Mouse (Mus musculus) small intestine, adult 2 months (tissue): ENCODE data around the gene Eps15l1. TPM values are rescaled to one million over a fixed set of nuclear protein-coding genes. Genes with fewer than 3 reads are reported as not detected.

Experiments
- H3K27ac ChIP-seq: fragments of 200-500 bp; 2 replicates; pipeline ENCODE4 v1.5.1; 2012; ENCODE audit warnings: low read depth, low read length, control low read depth, inconsistent platforms; ENCODE audit not compliant: insufficient read depth
- H3K27me3 ChIP-seq: fragments of 200-500 bp; 2 replicates; pipeline ENCODE4 v1.6.1; 2012; ENCODE audit warnings: mild to moderate bottlenecking, moderate library complexity, low read length, inconsistent platforms; ENCODE audit not compliant: control insufficient read depth, insufficient read depth
- H3K36me3 ChIP-seq: fragments of 200-500 bp; 2 replicates; pipeline ENCODE4 v1.6.1; 2012; ENCODE audit warnings: mild to moderate bottlenecking, low read length, control low read depth, inconsistent platforms; ENCODE audit not compliant: control insufficient read depth, insufficient read depth
- H3K4me1 ChIP-seq: fragments of 200-500 bp; 2 replicates; pipeline ENCODE4 v1.6.1; 2012; ENCODE audit warnings: low read length, inconsistent platforms, mixed read lengths; ENCODE audit not compliant: control insufficient read depth, insufficient read depth, insufficient read length
- H3K4me3 ChIP-seq: fragments of 200-500 bp; 2 replicates; pipeline ENCODE4 v1.5.1; 2012; ENCODE audit warnings: low read depth, mild to moderate bottlenecking, control low read depth, inconsistent platforms, low read length, moderate library complexity
- CTCF ChIP-seq: fragments of 200-500 bp; IDR thresholded peaks from 2 replicates; pipeline ENCODE4 v1.5.1; 2012; ENCODE audit warnings: low read depth, mild to moderate bottlenecking, control low read depth, inconsistent platforms, low read length, moderate library complexity, mixed read lengths; ENCODE audit not compliant: insufficient replicate concordance, insufficient read length; ENCODE audit errors: extremely low read depth
- POLR2A ChIP-seq: fragments of 200-500 bp; IDR thresholded peaks from 2 replicates; pipeline ENCODE4 v1.6.1; 2012; ENCODE audit warnings: low read depth, mild to moderate bottlenecking, control low read depth, inconsistent platforms, low read length, moderate library complexity
- WGBS: fragments of 180-500 bp; shearing (Covaris S2); methylation state at CpG from one replicate; pipeline ENCODE4 v1.1.7; 2018; 5-methylcytosine and 5-hydroxymethylcytosine counted together
- polyA plus RNA-seq: library from polyadenylated mRNA; depleted of rRNA; stranded (reverse); fragments of >200 nt; gene quantifications from 2 replicates; pipeline ENCODE4 v1.2.3, GENCODE M21; 2012

Eps15l1 gene
- polyA plus RNA-seq, 1 experiment, result 27.0 TPM

DNA sequence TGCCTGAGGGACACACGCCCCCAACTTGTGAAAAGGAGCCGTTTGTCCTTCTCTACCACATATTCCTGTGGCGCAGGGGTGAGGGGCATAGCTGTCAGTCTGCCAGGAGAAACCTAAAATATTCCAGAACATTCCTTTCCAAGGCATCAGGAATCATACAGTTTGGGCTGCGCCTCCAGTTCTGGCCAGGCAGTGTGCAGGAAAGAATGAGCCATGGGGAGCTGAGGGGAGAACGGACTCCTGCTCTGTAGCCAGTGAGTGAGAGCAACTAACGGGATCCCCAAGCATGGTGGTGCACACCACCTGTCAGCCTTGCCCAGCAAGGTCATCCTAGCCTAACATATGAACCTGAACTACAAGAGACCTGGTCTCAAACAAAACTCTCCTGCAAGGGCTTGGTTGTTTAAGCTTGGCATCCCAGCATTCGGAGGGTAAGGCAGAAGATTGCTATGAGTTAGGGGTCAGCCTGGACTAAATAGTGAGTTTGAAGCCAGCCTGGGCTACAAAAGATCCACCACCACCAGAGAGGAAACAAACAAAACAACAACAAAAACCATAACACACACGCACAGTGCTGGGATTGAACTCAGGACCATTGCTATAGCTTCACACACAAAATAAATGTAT is 118.2 kb downstream of the Eps15l1 start:
- TF ChIP-seq POLR2A (no peak), CTCF (no peak)
- 54% methylated on average over 8 of the region's 8 CpGs for WGBS
- peak overlapping the region; percentile 90 for H3K27ac ChIP-seq
- H3K27me3 ChIP-seq, result no peaks in the 10 kb centered on the region
- no peak overlapping the region for H3K4me3 ChIP-seq
- H3K4me1 ChIP-seq, result peaks cover 6% of the 10 kb centered on the region
- H3K36me3 ChIP-seq, result no peaks in the 10 kb centered on the region

DNA sequence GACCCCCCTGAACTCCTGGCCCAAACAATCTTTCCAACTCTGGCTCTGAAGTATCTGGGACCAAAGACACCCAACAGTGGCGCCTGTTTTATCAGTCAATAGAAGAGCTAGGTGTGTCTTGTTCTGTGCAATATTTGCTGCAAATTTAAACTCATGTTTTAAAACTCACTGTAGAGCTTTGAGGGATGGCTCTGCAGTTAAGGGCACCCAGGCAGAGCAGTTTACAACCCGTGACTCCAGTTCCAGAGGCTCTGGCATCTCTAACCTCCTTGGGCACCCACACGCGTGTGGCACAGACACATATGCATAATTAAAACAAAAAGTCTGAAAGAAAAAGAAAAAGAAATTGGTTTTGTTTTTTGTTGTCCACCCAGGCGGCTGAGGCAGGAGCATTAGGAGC is 119.8 kb downstream of the Eps15l1 start:
- H3K27ac ChIP-seq, result no peak overlapping the region
- 73% methylated on average over 5 of the region's 5 CpGs for WGBS
- H3K4me3 ChIP-seq, result no peak overlapping the region
- no peaks in the 10 kb centered on the region for H3K36me3 ChIP-seq
- peaks cover 4% of the 10 kb centered on the region; the same call in 1 of the 2 replicates for H3K4me1 ChIP-seq
- no peak for TF ChIP-seq CTCF
- no peak for TF ChIP-seq POLR2A
- no peaks in the 10 kb centered on the region for H3K27me3 ChIP-seq

DNA sequence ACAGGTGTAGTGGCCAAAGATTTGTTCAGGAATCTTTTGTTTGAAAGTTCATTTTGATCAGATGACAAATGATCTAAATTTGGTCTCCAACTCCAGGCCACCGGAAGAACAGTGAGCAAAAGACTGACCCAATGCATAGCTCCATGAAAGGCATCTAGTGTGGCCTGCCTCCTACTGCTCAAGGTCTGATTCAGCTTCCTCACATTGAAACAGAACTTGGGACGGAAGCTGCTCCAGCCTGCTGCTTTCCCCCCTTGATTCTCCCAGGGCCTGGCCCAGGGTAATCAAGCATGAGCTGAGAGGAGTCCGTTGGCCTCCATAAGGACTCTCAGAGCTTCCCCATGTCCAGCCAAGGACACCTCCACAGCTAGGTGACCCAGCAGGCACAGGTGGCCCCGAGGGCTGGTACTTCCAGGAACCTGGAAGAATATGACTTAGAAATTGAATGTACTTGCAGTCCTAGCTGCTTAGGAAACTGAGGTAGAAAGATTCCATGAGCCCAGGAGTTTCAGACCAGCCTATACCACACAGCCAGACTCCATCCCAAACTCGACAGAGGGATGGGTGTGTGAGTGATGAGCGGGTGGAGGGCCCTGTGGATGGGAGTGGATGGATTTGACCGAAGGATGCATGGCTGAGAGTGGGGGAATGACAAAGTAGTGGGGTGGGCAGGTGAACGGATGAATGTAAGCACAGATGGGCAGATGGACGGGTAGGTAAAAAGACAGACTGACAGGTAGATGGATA is 120.4 kb downstream of the Eps15l1 start:
- WGBS, result 77% methylated on average over 9 of the region's 9 CpGs
- no peaks in the 10 kb centered on the region for H3K27me3 ChIP-seq
- TF ChIP-seq POLR2A (no peak), CTCF (no peak)
- no peak overlapping the region for H3K4me3 ChIP-seq
- H3K36me3 ChIP-seq, result no peaks in the 10 kb centered on the region
- peaks cover 4% of the 10 kb centered on the region; the same call in 1 of the 2 replicates for H3K4me1 ChIP-seq
- no peak overlapping the region for H3K27ac ChIP-seq

DNA sequence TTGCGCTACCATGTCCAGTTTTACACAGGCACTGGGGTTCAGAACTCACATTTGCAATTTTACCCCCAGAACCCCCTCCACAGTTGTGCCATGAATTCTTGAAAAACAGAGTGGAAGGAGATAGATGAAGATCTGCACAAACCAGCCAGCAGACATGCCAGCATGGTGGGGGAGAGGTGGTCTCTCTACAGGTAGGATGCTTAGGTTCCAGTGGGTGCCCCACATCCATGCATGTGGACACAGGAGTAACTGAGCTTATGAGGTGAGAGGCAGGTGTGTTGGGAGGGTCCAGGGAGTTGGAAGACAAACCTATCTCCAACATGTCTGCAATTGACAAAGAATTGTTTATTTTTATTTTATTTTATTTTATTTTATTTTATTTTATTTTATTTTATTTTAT is 122.3 kb downstream of the Eps15l1 start:
- no peak overlapping the region for H3K27ac ChIP-seq
- H3K27me3 ChIP-seq, result no peaks in the 10 kb centered on the region
- 100% methylated on average over 1 of the region's 1 CpGs for WGBS
- no peaks in the 10 kb centered on the region for H3K36me3 ChIP-seq
- no peak overlapping the region for H3K4me3 ChIP-seq
- TF ChIP-seq POLR2A (no peak), CTCF (no peak)
- peaks cover 4% of the 10 kb centered on the region; the same call in 1 of the 2 replicates for H3K4me1 ChIP-seq

DNA sequence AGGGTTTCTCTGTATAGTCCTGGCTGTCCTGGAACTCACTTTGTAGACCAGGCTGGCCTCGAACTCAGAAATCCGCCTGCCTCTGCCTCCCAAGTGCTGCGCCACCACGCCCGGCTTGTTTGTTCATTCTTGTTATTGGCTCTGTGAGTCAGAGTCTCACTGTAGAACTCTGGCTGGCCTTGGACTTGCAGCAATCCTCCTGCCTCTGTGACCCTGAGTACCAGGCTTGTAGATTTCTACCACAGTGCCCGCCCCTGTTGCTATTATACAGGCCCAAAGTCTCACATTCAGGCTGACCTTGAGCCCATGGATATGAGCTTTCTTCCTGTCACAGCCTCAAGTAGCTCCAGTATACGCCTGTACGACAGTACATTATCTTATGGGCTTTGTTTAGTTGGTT is 124.7 kb downstream of the Eps15l1 start:
- Histone ChIP-seq H3K4me1 (no peaks in the 10 kb centered on the region), H3K36me3 (no peaks in the 10 kb centered on the region), H3K27me3 (no peaks in the 10 kb centered on the region), H3K27ac (no peak overlapping the region), H3K4me3 (no peak overlapping the region)
- 94% methylated on average over 8 of the region's 8 CpGs for WGBS
- no peak for TF ChIP-seq POLR2A
- TF ChIP-seq CTCF, result no peak

DNA sequence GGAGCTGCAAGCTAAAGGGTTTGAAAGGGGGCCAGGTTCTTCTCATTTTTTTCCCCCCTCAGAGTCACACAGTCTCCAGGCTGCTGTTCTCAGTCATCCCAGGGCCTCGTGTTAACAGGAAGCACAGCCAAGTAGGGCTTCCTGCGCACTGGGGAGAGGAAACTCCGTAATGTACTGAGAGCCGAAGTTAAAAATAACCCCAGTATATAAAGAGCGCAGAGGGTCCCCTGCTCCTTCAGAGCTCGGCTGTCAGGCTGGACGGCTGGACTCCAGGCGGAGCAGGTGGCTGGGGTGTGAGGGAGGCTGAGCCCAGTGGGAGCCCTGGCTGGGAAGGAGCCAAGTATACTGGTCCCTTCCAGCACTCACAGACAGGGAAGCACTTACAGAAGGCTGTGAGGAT is 125.6 kb downstream of the Eps15l1 start:
- no peaks in the 10 kb centered on the region for H3K27me3 ChIP-seq
- TF ChIP-seq POLR2A, result peak; percentile 50
- TF ChIP-seq CTCF, result no peak
- H3K27ac ChIP-seq, result peak overlapping the region; percentile 87
- H3K36me3 ChIP-seq, result no peaks in the 10 kb centered on the region
- WGBS, result 58% methylated on average over 8 of the region's 8 CpGs
- no peaks in the 10 kb centered on the region for H3K4me1 ChIP-seq
- H3K4me3 ChIP-seq, result no peak overlapping the region

DNA sequence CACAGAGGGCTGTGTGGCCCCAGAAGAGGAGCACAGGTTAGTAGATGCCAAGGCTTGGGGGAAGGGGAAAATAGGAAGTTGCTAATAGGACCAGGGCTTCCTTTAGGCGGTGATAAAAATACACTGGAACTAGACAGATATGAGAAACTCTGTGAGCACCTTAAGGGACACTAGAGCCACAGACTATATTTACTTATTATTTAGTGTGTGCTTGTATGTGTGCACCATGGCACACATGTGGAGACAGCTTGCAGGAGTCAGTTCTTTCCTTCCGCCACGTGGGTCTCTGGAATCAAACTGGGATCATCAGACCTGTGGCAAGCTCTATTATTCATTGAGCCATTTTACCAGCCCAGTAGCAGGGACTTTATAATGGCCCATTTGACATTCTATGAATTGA is 126.1 kb downstream of the Eps15l1 start:
- Histone ChIP-seq H3K27ac (peak overlapping the region; percentile 46; the same call in 1 of the 2 replicates), H3K27me3 (no peaks in the 10 kb centered on the region), H3K4me3 (no peak overlapping the region), H3K36me3 (no peaks in the 10 kb centered on the region), H3K4me1 (no peaks in the 10 kb centered on the region)
- TF ChIP-seq CTCF (no peak), POLR2A (no peak)
- WGBS, result 67% methylated on average over 3 of the region's 3 CpGs

DNA sequence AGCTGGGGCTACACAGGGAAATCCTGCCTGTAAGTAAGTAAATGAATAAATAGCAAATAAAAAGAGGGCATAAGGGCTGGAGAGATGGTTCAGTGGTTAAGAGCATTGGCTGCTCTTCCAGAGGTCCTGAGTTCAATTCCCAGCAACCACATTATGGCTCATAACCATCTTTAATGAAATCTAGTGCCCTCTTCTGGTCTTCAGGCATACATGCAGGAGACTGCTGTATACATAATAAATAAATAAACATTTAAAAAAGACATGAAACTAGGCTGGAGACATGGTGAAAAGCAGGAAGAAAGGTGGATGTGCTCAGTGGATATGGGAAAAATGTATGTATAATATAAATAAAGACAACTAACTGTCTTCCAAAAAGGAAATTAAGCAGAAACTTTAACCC is 128.0 kb downstream of the Eps15l1 start:
- Histone ChIP-seq H3K27me3 (no peaks in the 10 kb centered on the region), H3K36me3 (no peaks in the 10 kb centered on the region), H3K4me1 (no peaks in the 10 kb centered on the region), H3K4me3 (no peak overlapping the region), H3K27ac (no peak overlapping the region)
- TF ChIP-seq POLR2A, result no peak
- TF ChIP-seq CTCF, result no peak
